Mouse (Mus musculus) forebrain, embryonic 13.5 days (tissue): ENCODE results near the gene Gsto1. TPM values are rescaled to one million over a fixed set of nuclear protein-coding genes. Genes with fewer than 3 reads are reported as not detected.

Source experiments
- ATAC-seq: fragments of 200-750 bp; cut with Nextera tagmentation; 2 replicates; pipeline ENCODE4 v1.8.0; 2017
- H3K27ac ChIP-seq: fragments of 300-500 bp; sonication (generic); 2 replicates; pipeline ENCODE4 v1.5.1; 2015; ENCODE audit warnings: inconsistent platforms, mild to moderate bottlenecking, moderate library complexity
- H3K27me3 ChIP-seq: fragments of 300-500 bp; sonication (generic); 2 replicates; pipeline ENCODE4 v1.6.1; 2015; ENCODE audit warnings: mild to moderate bottlenecking, inconsistent platforms
- H3K36me3 ChIP-seq: fragments of 300-500 bp; sonication (generic); 2 replicates; pipeline ENCODE4 v1.6.1; 2015; ENCODE audit warnings: mild to moderate bottlenecking, inconsistent platforms; ENCODE audit not compliant: poor library complexity, severe bottlenecking
- H3K4me1 ChIP-seq: fragments of 300-500 bp; sonication (generic); 2 replicates; pipeline ENCODE4 v1.6.1; 2015; ENCODE audit warnings: inconsistent platforms
- H3K4me2 ChIP-seq: fragments of 300-500 bp; sonication (generic); 2 replicates; pipeline ENCODE4 v1.6.1; 2015; ENCODE audit warnings: inconsistent platforms, mild to moderate bottlenecking, moderate library complexity
- H3K4me3 ChIP-seq: fragments of 300-500 bp; sonication (generic); 2 replicates; pipeline ENCODE4 v1.5.1; 2015; ENCODE audit warnings: mild to moderate bottlenecking, inconsistent platforms
- H3K9ac ChIP-seq: fragments of 300-500 bp; sonication (generic); 2 replicates; pipeline ENCODE4 v1.6.1; 2015; ENCODE audit warnings: mild to moderate bottlenecking, inconsistent platforms
- H3K9me3 ChIP-seq: fragments of 300-500 bp; sonication (generic); replicated peaks from 2 replicates; pipeline ENCODE4 v1.6.1; 2016; ENCODE audit warnings: inconsistent platforms
- WGBS: fragments of 180-500 bp; shearing (Covaris S2); methylation state at CpG from one replicate; pipeline ENCODE4 v1.1.7; 2015; 5-methylcytosine and 5-hydroxymethylcytosine counted together
- polyA plus RNA-seq: library from polyadenylated mRNA; unstranded; fragments of >200 nt; fragmentation: Nextera tagmentation; extraction: Ambion mirVana; gene quantifications from 2 replicates; pipeline ENCODE4 v1.2.1, GENCODE M21; 2015

Gene Gsto1
- 74.9 and 80.3 TPM in 2 replicates for polyA plus RNA-seq

DNA sequence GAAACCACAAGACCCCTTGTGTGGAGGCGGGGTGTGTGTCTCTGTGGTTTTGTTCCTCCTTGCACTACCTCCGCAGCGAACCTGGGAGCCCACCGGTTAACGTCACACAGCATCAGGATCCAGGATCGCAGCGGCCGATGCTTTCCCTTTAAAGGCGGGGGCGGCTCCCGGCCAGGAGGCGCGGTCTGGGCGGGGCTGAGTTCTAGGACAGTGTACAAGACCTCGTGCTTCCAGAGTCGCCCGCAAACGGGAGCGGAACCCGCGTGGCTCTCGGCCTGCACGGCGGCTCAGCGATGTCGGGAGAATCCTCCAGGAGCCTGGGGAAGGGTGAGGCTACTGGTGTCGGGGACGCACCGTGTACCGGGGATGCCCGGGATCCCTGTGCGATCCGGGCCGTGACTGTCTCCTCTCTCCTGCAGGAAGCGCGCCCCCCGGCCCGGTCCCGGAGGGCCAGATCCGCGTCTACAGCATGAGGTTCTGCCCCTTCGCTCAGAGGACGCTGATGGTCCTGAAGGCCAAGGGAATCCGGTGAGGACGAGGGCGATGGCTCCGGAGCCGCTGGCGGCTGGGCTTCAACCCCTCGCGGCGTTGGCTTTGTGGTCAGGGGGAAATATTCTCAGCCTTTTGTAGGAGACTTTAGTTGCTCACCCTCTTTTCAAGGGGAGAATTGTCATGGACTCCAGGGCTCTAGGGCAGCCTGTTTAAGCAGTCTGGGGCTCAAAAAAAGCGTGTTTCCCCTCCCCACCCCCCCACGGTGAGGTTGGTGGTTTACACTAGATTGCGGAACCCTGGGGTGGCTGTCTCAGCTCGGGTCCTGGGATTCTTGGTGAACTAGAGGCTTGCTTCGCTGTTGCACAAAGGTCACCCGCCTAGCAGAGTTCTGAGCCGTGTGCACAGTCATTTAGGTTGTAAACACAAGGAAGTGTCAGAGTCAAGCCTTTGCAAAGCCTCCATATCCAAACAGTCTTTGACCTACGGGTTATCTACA, at the start of gene Gsto1:
Gene Gsto1, plus strand, starts transcription at position 175 of the 988 bp plus-strand sequence.
- H3K9me3 ChIP-seq, result no peaks in the 10 kb centered on the region

DNA sequence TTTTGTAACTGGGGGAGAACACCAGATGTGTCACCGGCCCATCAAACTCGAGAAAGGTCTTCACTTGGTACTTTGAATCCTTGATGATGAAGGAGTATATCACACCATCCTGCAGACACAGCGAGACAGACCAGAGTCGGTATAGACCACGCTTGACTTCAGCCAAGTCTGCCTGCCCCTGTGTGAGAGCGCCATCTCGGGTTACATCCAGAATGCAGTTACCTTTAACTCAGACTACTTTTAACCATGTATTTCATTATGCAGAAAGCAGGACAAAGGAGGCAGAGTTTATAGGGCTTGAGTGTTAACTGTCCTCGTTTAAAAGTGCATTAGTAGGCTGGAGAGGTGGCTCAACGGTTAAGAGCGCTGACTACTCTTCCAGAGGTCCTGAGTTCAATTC, 42.7 kb upstream of the Gsto1 start:
- WGBS, result 78% methylated on average over 10 of the region's 10 CpGs
- ATAC-seq, result no peak
- H3K4me2 ChIP-seq, result no peak overlapping the region

More for the DNA sequence above, at the start of gene Gsto1:
- peak; percentile 96 for ATAC-seq
- under 1% methylated on average over 58 of the region's 60 CpGs for WGBS
- peak within 1 kb of the TSS; percentile 97 for H3K4me2 ChIP-seq
- peaks cover 7% of the 10 kb centered on the region; the same call in 1 of the 2 replicates for H3K27me3 ChIP-seq
- H3K36me3 ChIP-seq, result peaks cover 9% of the 10 kb centered on the region; the same call in 1 of the 2 replicates
- H3K27ac ChIP-seq, result no peak within 1 kb of the TSS
- peak within 1 kb of the TSS; percentile 80 for H3K9ac ChIP-seq
- H3K4me3 ChIP-seq, result peak within 1 kb of the TSS; percentile 63
- peaks cover 17% of the 10 kb centered on the region for H3K4me1 ChIP-seq

DNA sequence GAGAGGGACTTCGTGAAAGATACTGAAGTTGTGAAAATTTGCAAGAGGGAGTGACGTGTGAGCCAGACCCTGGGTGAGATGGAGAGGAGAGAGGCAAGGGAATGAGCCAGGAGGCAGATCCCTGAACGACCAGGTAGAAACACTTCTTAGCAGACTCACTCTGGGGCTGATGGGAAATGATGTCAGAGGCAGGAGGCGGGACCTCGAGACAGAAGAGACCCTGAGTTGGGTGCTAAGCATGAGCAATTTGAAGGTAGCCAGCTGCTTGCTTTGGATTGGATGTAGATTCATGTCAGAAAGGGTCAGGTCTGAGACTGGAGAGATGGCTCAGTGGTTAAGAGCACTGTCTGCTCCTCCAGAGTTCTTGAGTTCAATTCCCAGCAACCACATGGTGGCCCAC, 40.0 kb upstream of the Gsto1 start:
- 84% methylated on average over 5 of the region's 5 CpGs for WGBS
- H3K27ac ChIP-seq, result no peak overlapping the region

More for the DNA sequence above, 42.7 kb upstream of the Gsto1 start:
- no peak overlapping the region for H3K27ac ChIP-seq
- H3K9me3 ChIP-seq, result no peaks in the 10 kb centered on the region
- no peaks in the 10 kb centered on the region for H3K36me3 ChIP-seq
- 0 out of 2 replicates have a peak, but pooled peaks cover 6% of the 10 kb centered on the region for H3K4me1 ChIP-seq
- H3K27me3 ChIP-seq, result no peaks in the 10 kb centered on the region
- no peak overlapping the region for H3K9ac ChIP-seq
- no peak overlapping the region for H3K4me3 ChIP-seq

DNA sequence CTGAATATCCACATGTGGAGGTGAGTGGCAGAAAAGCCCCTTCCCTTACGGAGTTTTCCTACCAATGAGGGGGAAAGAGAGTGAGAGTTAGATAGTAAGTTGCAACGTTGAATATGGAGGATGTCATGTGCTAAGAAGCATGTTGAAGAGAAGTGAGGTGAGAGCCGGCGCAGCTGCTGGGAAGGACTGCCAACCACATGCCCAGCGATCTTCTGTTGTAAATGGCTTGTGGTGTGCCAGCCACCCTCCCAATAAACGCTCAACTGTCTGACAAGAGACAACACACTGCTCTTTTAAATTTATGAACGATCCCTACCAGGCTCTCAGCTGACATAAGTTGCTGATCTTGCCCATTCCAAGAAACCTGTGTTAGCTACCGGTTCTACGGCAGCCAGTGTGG, 37.1 kb upstream of the Gsto1 start:
- Histone ChIP-seq H3K4me1 (0 out of 2 replicates have a peak, but pooled peaks cover 6% of the 10 kb centered on the region), H3K27ac (no peak overlapping the region; the same call in 1 of the 2 replicates), H3K36me3 (no peaks in the 10 kb centered on the region), H3K4me3 (no peak overlapping the region), H3K9me3 (no peaks in the 10 kb centered on the region), H3K4me2 (no peak overlapping the region), H3K27me3 (0 out of 2 replicates have a peak, but pooled peaks cover 5% of the 10 kb centered on the region), H3K9ac (no peak overlapping the region)
- WGBS, result 91% methylated on average over 9 of the region's 9 CpGs
- ATAC-seq, result no peak; the same call in 1 of the 2 replicates

More for the DNA sequence above, 40.0 kb upstream of the Gsto1 start:
- Histone ChIP-seq H3K9ac (no peak overlapping the region), H3K36me3 (no peaks in the 10 kb centered on the region), H3K9me3 (no peaks in the 10 kb centered on the region), H3K4me3 (no peak overlapping the region), H3K27me3 (no peaks in the 10 kb centered on the region), H3K4me2 (no peak overlapping the region), H3K4me1 (0 out of 2 replicates have a peak, but pooled peaks cover 6% of the 10 kb centered on the region)
- ATAC-seq, result no peak

DNA sequence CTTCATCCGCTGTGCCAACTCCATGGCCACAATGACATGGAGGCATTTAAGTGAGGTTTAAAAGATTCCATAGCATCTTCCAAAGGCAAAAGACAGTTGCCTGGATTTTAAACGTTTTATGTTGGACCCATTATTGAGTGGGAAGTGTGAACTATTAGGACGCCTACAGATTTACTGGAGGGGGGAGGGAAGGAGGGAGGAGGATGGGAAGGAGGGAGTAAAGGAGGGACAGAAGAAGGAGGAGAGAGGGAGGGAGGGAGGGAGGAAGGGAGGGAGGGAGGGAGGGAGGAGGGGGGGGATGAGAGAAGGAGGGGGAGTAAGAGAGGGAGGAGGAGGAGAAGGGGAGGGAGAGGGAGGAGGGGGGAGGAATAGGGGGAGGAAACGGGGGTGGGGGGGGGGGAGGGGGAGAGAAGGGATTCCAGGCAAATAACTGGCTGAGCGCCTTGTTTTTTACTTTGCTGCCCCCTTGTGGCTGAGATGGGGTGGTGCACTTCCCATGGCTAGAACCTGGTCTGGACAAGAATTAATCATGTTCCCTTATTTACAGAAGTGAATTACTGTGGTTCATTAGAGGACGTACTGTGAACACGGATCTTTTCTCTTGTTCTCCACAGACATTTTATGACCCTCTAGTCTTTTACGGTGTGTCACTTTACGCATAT, 33.8 kb upstream of the Gsto1 start:
- H3K9ac ChIP-seq, result no peak overlapping the region
- H3K36me3 ChIP-seq, result no peaks in the 10 kb centered on the region
- H3K9me3 ChIP-seq, result no peaks in the 10 kb centered on the region
- 21% methylated on average over 8 of the region's 9 CpGs for WGBS
- no peak overlapping the region for H3K27ac ChIP-seq
- H3K4me2 ChIP-seq, result no peak overlapping the region
- peak; percentile 65; the same call in 1 of the 2 replicates for ATAC-seq
- no peak overlapping the region for H3K4me3 ChIP-seq
- 0 out of 2 replicates have a peak, but pooled peaks cover 5% of the 10 kb centered on the region for H3K27me3 ChIP-seq
- H3K4me1 ChIP-seq, result no peaks in the 10 kb centered on the region

DNA sequence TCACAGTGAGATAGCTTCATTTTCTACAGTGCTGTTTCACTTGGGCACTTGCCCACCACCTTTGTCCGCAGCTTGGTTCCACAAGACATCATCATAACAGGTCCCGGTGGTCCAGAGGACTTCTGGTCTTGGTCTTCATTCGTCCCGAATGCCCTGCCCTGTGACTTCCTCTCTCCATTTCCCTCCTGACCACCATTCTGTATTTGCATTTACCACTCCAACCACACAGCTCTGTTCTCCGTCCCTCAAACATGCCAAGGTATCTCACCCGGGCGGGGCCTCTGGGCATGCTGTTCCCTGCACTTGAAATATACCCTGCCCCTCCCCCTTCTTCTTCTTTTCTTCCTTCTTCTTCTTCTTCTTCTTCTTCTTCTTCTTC, 33.3 kb upstream of the Gsto1 start:
- WGBS, result 61% methylated on average over 7 of the region's 7 CpGs
- no peaks in the 10 kb centered on the region for H3K36me3 ChIP-seq
- ATAC-seq, result no peak
- no peaks in the 10 kb centered on the region for H3K9me3 ChIP-seq
- H3K9ac ChIP-seq, result no peak overlapping the region
- no peak overlapping the region for H3K27ac ChIP-seq
- H3K4me3 ChIP-seq, result no peak overlapping the region
- H3K27me3 ChIP-seq, result 0 out of 2 replicates have a peak, but pooled peaks cover 5% of the 10 kb centered on the region
- H3K4me1 ChIP-seq, result no peaks in the 10 kb centered on the region
- no peak overlapping the region for H3K4me2 ChIP-seq

DNA sequence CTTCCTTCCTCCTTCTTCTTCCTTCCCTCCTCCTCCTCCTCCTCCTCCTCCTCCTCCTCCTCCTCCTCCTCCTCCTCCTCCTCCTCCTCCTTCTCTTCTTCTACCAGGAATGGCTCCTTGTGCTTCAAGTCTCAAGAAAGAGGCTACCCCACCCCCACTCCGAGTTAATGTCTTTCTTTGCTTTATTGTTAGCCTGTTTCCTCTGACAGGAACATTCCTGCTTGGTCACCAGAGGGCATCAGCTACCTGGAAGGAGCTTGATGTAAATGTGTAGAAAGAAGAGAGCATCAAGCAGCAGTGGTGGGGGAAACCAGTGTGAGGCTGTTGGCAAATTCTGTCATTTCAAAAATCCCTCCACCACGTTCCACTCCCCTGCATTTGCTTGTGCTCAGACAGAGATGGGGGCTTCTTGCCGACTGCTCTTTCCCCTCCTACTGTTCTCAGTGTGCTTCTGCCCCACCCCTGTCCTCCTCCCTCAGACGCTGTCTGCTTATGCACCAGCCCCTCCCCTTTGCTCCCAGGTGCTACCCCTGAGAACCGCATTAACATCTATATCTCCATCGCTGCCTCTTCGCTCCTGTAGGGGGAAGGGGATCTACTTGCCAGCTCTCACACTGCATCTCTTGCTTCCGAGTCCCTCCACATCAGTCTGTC, 32.5 kb upstream of the Gsto1 start:
- Histone ChIP-seq H3K36me3 (no peaks in the 10 kb centered on the region), H3K4me2 (no peak overlapping the region), H3K4me3 (no peak overlapping the region), H3K4me1 (no peaks in the 10 kb centered on the region), H3K9ac (no peak overlapping the region), H3K27ac (no peak overlapping the region), H3K9me3 (no peaks in the 10 kb centered on the region), H3K27me3 (0 out of 2 replicates have a peak, but pooled peaks cover 5% of the 10 kb centered on the region)
- WGBS, result 33% methylated on average over 8 of the region's 8 CpGs
- no peak for ATAC-seq

DNA sequence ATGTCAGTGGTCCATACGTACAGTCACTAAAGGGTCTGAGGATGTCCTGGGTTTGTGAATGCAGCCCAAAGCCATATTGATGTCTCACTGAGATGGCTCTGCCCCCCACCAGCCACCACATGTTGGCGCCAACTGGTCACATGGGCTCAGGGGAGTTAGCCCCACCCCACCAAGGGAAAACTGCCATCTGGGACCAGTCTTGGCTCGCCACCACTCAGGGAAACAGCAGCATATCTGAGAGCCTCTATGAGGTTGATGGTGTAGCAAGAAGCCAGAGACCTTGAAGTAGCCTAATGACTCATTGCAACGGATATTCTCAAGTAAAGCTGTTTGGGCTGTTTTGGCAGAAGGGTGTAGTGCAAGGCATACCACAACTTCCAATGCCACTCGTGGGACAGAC, 30.7 kb upstream of the Gsto1 start:
- Histone ChIP-seq H3K4me2 (no peak overlapping the region), H3K9ac (no peak overlapping the region), H3K4me1 (no peaks in the 10 kb centered on the region), H3K9me3 (no peaks in the 10 kb centered on the region), H3K27ac (no peak overlapping the region), H3K36me3 (no peaks in the 10 kb centered on the region), H3K4me3 (no peak overlapping the region), H3K27me3 (0 out of 2 replicates have a peak, but pooled peaks cover 5% of the 10 kb centered on the region)
- 86% methylated on average over 5 of the region's 5 CpGs for WGBS
- no peak for ATAC-seq

DNA sequence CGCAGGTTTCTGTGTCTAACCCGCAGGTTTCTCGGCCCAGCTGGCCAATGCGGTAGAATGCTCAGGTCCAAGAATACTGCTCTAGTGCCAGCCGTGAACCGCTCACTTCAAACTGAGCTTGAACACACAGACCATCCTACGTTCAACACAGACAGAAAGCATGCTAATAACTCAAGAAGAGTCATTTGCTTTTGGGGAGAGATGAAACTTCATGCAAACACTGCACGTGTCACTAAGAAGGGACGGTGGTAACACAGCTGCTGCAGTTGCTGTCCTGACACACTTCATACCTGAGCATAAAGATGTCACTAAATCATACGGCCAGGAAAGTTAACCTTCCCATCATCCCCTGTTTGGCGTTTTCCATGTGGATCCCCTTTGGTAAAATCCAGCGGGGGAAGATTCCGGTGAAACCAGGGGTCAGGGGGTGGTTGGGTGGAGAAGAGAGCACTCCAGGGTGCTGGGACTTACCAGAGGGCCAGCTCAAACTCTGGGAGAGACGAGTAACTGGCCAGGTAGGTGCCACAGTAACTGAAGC, 24.8 kb upstream of the Gsto1 start:
- Histone ChIP-seq H3K36me3 (no peaks in the 10 kb centered on the region), H3K27me3 (no peaks in the 10 kb centered on the region), H3K9me3 (no peaks in the 10 kb centered on the region), H3K4me3 (no peak overlapping the region), H3K4me2 (no peak overlapping the region), H3K27ac (no peak overlapping the region), H3K4me1 (no peaks in the 10 kb centered on the region), H3K9ac (no peak overlapping the region)
- WGBS, result 88% methylated on average over 14 of the region's 14 CpGs
- ATAC-seq, result no peak

DNA sequence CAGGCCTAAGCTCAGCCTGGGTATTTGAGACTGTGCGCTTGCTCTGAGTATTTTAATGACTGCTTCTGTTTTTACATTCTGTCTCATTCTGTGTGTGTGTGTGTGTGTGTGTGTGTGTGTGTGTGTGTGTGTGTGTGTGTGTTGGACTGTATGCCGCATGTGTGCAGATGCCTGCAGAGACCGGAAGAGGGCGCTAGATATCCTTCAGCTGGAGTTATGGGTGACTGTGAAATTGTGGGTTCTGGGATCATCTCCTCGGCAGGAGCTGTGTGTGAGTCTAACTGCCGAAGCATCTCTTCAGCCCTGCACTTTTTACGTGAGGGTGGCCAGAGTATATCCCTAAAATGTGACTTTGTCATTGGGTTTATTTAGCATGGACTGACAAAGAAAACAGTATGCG, 23.7 kb upstream of the Gsto1 start:
- Histone ChIP-seq H3K9me3 (no peaks in the 10 kb centered on the region), H3K27me3 (0 out of 2 replicates have a peak, but pooled peaks cover 3% of the 10 kb centered on the region), H3K36me3 (no peaks in the 10 kb centered on the region), H3K9ac (no peak overlapping the region), H3K4me1 (no peaks in the 10 kb centered on the region), H3K4me3 (no peak overlapping the region), H3K4me2 (no peak overlapping the region), H3K27ac (no peak overlapping the region)
- WGBS, result 95% methylated on average over 8 of the region's 8 CpGs
- no peak for ATAC-seq

DNA sequence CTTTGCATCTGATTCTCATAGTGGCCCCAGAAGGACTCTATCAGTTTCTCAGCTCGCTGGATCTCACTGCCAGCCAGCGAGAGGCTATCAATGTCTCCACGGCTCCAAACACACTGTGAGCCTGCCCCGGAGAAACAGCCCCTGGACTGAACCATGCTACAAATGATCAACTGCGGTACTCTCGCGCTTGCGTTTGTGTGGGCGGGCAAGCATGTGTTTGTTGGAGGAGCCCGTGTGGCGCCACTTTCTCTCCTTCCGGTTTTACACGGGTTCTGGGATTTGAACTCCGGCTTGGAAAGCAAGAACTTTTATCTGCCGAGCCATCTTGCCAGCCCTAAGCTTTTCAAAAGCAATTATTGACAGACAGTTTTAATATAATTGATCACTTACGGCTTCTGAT, 22.5 kb upstream of the Gsto1 start:
- H3K4me1 ChIP-seq, result no peaks in the 10 kb centered on the region
- no peak overlapping the region for H3K9ac ChIP-seq
- H3K4me3 ChIP-seq, result no peak overlapping the region
- no peak for ATAC-seq
- 84% methylated on average over 16 of the region's 16 CpGs for WGBS
- H3K9me3 ChIP-seq, result no peaks in the 10 kb centered on the region
- peaks cover 5% of the 10 kb centered on the region; the same call in 1 of the 2 replicates for H3K27me3 ChIP-seq
- H3K27ac ChIP-seq, result no peak overlapping the region
- H3K36me3 ChIP-seq, result no peaks in the 10 kb centered on the region
- no peak overlapping the region for H3K4me2 ChIP-seq
